Mouse (Mus musculus): ENCODE results near the gene Alad. TPM values are rescaled to one million over a fixed set of nuclear protein-coding genes. Genes with fewer than 3 reads are reported as not detected.
A peak's percentile ranks its signal among the peaks of the same experiment; 100 is the strongest.

The Alad gene
- 67.7 and 68.4 TPM in 2 replicates for polyA plus RNA-seq (2015; fragmentation: Nextera tagmentation; extraction: Ambion mirVana)

DNA sequence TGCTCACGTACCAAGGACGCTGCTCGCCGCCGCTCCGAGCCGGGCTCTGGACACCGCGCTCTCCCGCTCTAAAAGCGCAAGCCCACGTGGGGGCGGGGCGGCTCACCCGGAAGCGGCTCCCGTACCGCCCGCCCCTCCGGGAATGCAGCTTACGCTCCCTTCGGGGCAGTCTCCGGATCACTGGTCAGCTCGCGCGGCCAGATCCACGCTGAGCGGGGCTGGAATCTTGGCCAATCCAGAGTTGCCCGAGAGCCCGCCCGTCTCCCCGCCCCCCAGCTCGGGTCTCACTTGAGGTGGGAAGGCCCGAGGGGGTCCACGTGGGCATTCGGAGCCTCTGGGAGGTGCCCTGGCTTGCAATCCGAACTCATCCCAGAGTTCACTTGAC lies at the start of gene Alad:
Gene Alad, minus strand, starts transcription at position 70 of the 385 bp plus-strand sequence.
- H3K4me2 ChIP-seq (ENCODE audit: low read length) = peak within 1 kb of the TSS; percentile 57
- H3K4me1 ChIP-seq (replicated peaks; ENCODE audit: control insufficient read depth, insufficient read depth, low read length) = peaks cover 20% of the 10 kb centered on the region
- no peaks in the 10 kb centered on the region for H3K9me3 ChIP-seq (ENCODE audit: control insufficient read depth, low read length)
- peak within 1 kb of the TSS; percentile 80 for H3K9ac ChIP-seq (replicated peaks; ENCODE audit: low read depth, low read length)
- ATAC-seq = peak; percentile 88
- no peaks in the 10 kb centered on the region for H3K36me3 ChIP-seq (ENCODE audit: control insufficient read depth, insufficient read depth)
- H3K27ac ChIP-seq (ENCODE audit: low read length) = peak within 1 kb of the TSS; percentile 63
- under 1% methylated on average over 36 of the region's 37 CpGs for WGBS
- H3K27me3 ChIP-seq (replicated peaks; ENCODE audit: control insufficient read depth, insufficient read depth, low read length) = no peaks in the 10 kb centered on the region
- peak within 1 kb of the TSS; percentile 78 for H3K4me3 ChIP-seq (replicated peaks; ENCODE audit: low read length)

DNA sequence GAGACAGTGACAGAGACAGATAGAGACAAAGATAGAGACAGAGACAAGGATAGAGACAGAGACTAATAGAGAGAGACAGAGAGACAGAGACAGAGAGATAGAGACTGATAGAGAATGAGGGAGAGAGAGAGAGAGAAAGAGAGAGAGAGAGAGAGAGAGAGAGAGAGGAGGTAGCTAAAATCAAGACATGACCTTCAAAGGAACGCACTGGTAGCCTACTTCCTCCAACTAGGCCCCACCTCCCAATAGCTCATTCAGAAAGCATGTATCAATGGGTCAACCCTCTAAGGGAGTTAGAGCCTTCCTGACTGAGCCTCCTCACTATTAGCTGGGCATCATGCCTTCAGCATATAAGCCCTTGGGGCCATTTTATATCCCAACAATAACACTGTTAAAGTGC lies 48.6 kb upstream of the Alad start:
- H3K4me3 ChIP-seq (replicated peaks; ENCODE audit: low read length) = no peak overlapping the region
- H3K27me3 ChIP-seq (replicated peaks; ENCODE audit: control insufficient read depth, insufficient read depth, low read length) = no peaks in the 10 kb centered on the region
- no peaks in the 10 kb centered on the region for H3K36me3 ChIP-seq (ENCODE audit: control insufficient read depth, insufficient read depth)
- H3K4me1 ChIP-seq (replicated peaks; ENCODE audit: control insufficient read depth, insufficient read depth, low read length) = no peaks in the 10 kb centered on the region
- ATAC-seq = no peak
- no peaks in the 10 kb centered on the region for H3K9me3 ChIP-seq (ENCODE audit: control insufficient read depth, low read length)
- H3K9ac ChIP-seq (replicated peaks; ENCODE audit: low read depth, low read length) = no peak overlapping the region
- WGBS = 89% methylated on average over 1 of the region's 1 CpGs
- no peak overlapping the region for H3K4me2 ChIP-seq (ENCODE audit: low read length)
- H3K27ac ChIP-seq (ENCODE audit: low read length) = no peak overlapping the region

GRCm38 (mm10) chr4:62567696-62568095 lies 48.0 kb upstream of the Alad start:
- Histone ChIP-seq H3K9me3 (ENCODE audit: control insufficient read depth, low read length) (no peaks in the 10 kb centered on the region), H3K4me2 (ENCODE audit: low read length) (no peak overlapping the region), H3K36me3 (ENCODE audit: control insufficient read depth, insufficient read depth) (no peaks in the 10 kb centered on the region), H3K27me3 (replicated peaks; ENCODE audit: control insufficient read depth, insufficient read depth, low read length) (no peaks in the 10 kb centered on the region), H3K9ac (replicated peaks; ENCODE audit: low read depth, low read length) (no peak overlapping the region), H3K4me1 (replicated peaks; ENCODE audit: control insufficient read depth, insufficient read depth, low read length) (no peaks in the 10 kb centered on the region), H3K4me3 (replicated peaks; ENCODE audit: low read length) (no peak overlapping the region), H3K27ac (ENCODE audit: low read length) (no peak overlapping the region)
- 79% methylated on average over 6 of the region's 6 CpGs for WGBS
- no peak for ATAC-seq

DNA sequence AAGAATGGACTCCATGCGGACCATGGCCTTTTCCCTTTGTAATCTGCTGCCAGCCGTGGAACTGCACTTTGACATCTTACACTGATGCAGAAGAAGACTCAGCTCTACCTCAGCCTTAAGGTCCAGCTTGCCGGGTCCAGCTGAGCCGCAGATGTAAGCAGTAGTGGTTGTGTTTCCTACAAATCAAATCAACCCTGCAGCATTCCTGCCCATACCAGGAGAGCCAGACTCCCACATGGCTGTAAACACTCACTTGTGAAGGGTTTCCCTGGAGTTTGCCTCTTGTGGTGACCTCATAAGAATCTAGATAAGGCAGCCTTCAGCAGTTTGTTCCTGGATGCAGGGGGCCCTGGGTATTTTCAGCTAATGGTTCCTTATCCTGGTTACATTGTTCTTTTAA lies 46.8 kb upstream of the Alad start:
- Histone ChIP-seq H3K27me3 (replicated peaks; ENCODE audit: control insufficient read depth, insufficient read depth, low read length) (no peaks in the 10 kb centered on the region), H3K9me3 (ENCODE audit: control insufficient read depth, low read length) (no peaks in the 10 kb centered on the region), H3K36me3 (ENCODE audit: control insufficient read depth, insufficient read depth) (no peaks in the 10 kb centered on the region), H3K4me2 (ENCODE audit: low read length) (no peak overlapping the region), H3K27ac (ENCODE audit: low read length) (no peak overlapping the region), H3K9ac (replicated peaks; ENCODE audit: low read depth, low read length) (no peak overlapping the region), H3K4me1 (replicated peaks; ENCODE audit: control insufficient read depth, insufficient read depth, low read length) (0 out of 2 replicates have a peak, but pooled peaks cover under 1% of the 10 kb centered on the region), H3K4me3 (replicated peaks; ENCODE audit: low read length) (no peak overlapping the region)
- ATAC-seq = no peak
- WGBS = 90% methylated on average over 4 of the region's 4 CpGs

GRCm38 (mm10) chr4:62562006-62562405 lies 42.3 kb upstream of the Alad start:
- H3K27ac ChIP-seq (ENCODE audit: low read length) = no peak overlapping the region
- WGBS = 69% methylated on average over 4 of the region's 4 CpGs
- no peaks in the 10 kb centered on the region for H3K27me3 ChIP-seq (replicated peaks; ENCODE audit: control insufficient read depth, insufficient read depth, low read length)
- ATAC-seq = no peak
- 0 out of 2 replicates have a peak, but pooled peaks cover 3% of the 10 kb centered on the region for H3K4me1 ChIP-seq (replicated peaks; ENCODE audit: control insufficient read depth, insufficient read depth, low read length)
- no peak overlapping the region for H3K4me3 ChIP-seq (replicated peaks; ENCODE audit: low read length)
- H3K9me3 ChIP-seq (ENCODE audit: control insufficient read depth, low read length) = no peaks in the 10 kb centered on the region
- no peak overlapping the region for H3K9ac ChIP-seq (replicated peaks; ENCODE audit: low read depth, low read length)
- no peak overlapping the region for H3K4me2 ChIP-seq (ENCODE audit: low read length)
- no peaks in the 10 kb centered on the region for H3K36me3 ChIP-seq (ENCODE audit: control insufficient read depth, insufficient read depth)

DNA sequence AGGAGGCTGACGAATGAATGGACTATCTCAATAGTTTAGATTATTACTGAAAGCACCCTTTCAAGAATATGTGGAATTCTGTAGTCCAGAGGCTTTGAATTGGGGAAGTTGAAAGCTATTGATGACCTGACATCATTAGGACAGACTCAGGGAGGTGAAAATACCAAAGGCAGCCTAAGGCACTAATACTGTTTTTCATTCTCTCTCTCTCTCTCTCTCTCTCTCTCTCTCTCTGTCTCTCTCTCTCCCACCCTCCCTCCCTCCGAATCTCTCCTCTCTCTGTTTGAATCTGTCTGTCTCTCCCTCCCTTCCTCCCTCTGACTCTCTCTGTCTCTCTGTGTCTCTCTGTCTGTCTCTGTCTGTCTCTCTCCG lies 41.9 kb upstream of the Alad start:
- Histone ChIP-seq H3K4me2 (ENCODE audit: low read length) (no peak overlapping the region), H3K36me3 (ENCODE audit: control insufficient read depth, insufficient read depth) (no peaks in the 10 kb centered on the region), H3K9ac (replicated peaks; ENCODE audit: low read depth, low read length) (0 out of 2 replicates have a peak overlapping the region, but pooled peaks have one; percentile 12), H3K4me3 (replicated peaks; ENCODE audit: low read length) (no peak overlapping the region), H3K4me1 (replicated peaks; ENCODE audit: control insufficient read depth, insufficient read depth, low read length) (0 out of 2 replicates have a peak, but pooled peaks cover 3% of the 10 kb centered on the region), H3K27ac (ENCODE audit: low read length) (no peak overlapping the region), H3K27me3 (replicated peaks; ENCODE audit: control insufficient read depth, insufficient read depth, low read length) (no peaks in the 10 kb centered on the region), H3K9me3 (ENCODE audit: control insufficient read depth, low read length) (no peaks in the 10 kb centered on the region)
- 19% methylated on average over 3 of the region's 3 CpGs for WGBS
- ATAC-seq = peak; percentile 14; the same call in 1 of the 2 replicates

- 0 out of 2 replicates have a peak overlapping the region, but pooled peaks have one; percentile 12 for H3K9ac ChIP-seq (replicated peaks; ENCODE audit: low read depth, low read length)
- H3K4me3 ChIP-seq (replicated peaks; ENCODE audit: low read length) = no peak overlapping the region
- 0 out of 2 replicates have a peak, but pooled peaks cover 3% of the 10 kb centered on the region for H3K4me1 ChIP-seq (replicated peaks; ENCODE audit: control insufficient read depth, insufficient read depth, low read length)
- ATAC-seq = peak; percentile 76
- H3K27ac ChIP-seq (ENCODE audit: low read length) = no peak overlapping the region
- H3K36me3 ChIP-seq (ENCODE audit: control insufficient read depth, insufficient read depth) = no peaks in the 10 kb centered on the region
- H3K9me3 ChIP-seq (ENCODE audit: control insufficient read depth, low read length) = no peaks in the 10 kb centered on the region
- no peaks in the 10 kb centered on the region for H3K27me3 ChIP-seq (replicated peaks; ENCODE audit: control insufficient read depth, insufficient read depth, low read length)
- no peak overlapping the region for H3K4me2 ChIP-seq (ENCODE audit: low read length)
- 25% methylated on average over 4 of the region's 4 CpGs for WGBS
Measured at GRCm38 (mm10) chr4:62560963-62561629, 41.4 kb upstream of the Alad start.

DNA sequence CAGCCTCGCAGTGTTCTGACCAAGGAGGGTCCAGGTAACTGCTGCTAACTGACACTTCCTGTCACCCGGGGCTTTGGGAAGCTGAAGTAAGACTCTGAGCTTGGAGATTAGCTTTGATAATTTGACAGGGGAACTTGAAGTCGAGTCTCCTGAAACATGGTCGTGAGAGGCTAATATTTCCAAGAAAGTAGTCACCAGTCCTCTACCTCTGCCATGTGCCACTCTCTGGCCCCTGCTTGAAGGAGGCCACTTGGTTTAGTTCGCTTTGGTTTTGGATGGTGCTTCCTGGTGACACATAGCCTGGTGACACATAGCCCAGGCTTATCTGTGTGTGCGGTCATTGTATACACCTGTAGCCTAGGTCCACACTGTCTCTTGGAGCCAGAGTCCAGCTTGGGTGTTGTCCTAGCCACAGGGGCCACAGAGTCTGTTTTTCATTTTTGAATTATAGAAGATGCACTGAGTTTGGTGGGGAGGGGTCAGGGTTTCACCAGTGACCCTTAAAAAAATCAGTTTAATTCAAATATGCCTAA lies 40.1 kb upstream of the Alad start, which contains the start of gene Rgs3:
Gene Rgs3, plus strand, starts transcription at position 51 of the 533 bp plus-strand sequence.
- 70% methylated on average over 6 of the region's 6 CpGs for WGBS

GRCm38 (mm10) chr4:62557436-62557835 lies 37.7 kb upstream of the Alad start:
- H3K4me1 ChIP-seq (replicated peaks; ENCODE audit: control insufficient read depth, insufficient read depth, low read length) = 0 out of 2 replicates have a peak, but pooled peaks cover 3% of the 10 kb centered on the region
- no peak overlapping the region for H3K9ac ChIP-seq (replicated peaks; ENCODE audit: low read depth, low read length)
- 38% methylated on average over 3 of the region's 3 CpGs for WGBS
- H3K9me3 ChIP-seq (ENCODE audit: control insufficient read depth, low read length) = no peaks in the 10 kb centered on the region
- no peak overlapping the region for H3K27ac ChIP-seq (ENCODE audit: low read length)
- H3K27me3 ChIP-seq (replicated peaks; ENCODE audit: control insufficient read depth, insufficient read depth, low read length) = no peaks in the 10 kb centered on the region
- ATAC-seq = no peak
- H3K4me2 ChIP-seq (ENCODE audit: low read length) = no peak overlapping the region
- H3K36me3 ChIP-seq (ENCODE audit: control insufficient read depth, insufficient read depth) = no peaks in the 10 kb centered on the region
- H3K4me3 ChIP-seq (replicated peaks; ENCODE audit: low read length) = no peak overlapping the region

More for the DNA sequence above, 40.1 kb upstream of the Alad start, which contains the start of gene Rgs3:
- Histone ChIP-seq H3K4me3 (replicated peaks; ENCODE audit: low read length) (no peak within 1 kb of the TSS), H3K36me3 (ENCODE audit: control insufficient read depth, insufficient read depth) (no peaks in the 10 kb centered on the region), H3K4me1 (replicated peaks; ENCODE audit: control insufficient read depth, insufficient read depth, low read length) (0 out of 2 replicates have a peak, but pooled peaks cover 3% of the 10 kb centered on the region), H3K27me3 (replicated peaks; ENCODE audit: control insufficient read depth, insufficient read depth, low read length) (no peaks in the 10 kb centered on the region), H3K27ac (ENCODE audit: low read length) (no peak within 1 kb of the TSS), H3K9me3 (ENCODE audit: control insufficient read depth, low read length) (no peaks in the 10 kb centered on the region), H3K4me2 (ENCODE audit: low read length) (no peak within 1 kb of the TSS), H3K9ac (replicated peaks; ENCODE audit: low read depth, low read length) (no peak within 1 kb of the TSS)
- no peak for ATAC-seq

All from forebrain, embryonic 16.5 days (tissue).